Comparison of ENCODE assay signal across 32 mouse cellular contexts in the genomic region with DNA sequence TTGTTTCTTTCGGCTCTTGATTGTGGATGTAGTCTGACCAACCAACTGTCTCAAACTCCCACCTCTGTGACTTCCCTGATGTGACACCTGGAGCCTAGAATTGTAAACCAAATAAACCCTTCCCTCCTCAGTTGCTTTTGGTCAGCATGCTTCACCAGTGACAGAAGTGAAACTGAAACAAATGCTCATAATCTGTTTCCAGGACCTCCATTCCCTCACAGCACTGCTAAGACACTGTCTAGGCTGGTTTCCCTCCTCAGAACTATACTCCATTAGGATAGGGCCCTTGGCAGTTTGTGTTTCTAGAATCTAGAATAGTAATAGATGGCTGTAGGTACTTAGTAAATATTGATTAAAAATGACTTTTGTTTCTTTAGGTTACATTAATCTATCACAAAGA.
"Had no signal": no experiment of that assay in that cellular context is flagged by ENCODE, and none has a peak within 500 bp of the region (broad histone marks: within the 10 kb centered on the region; RNA-seq: fewer than 3 reads in every experiment).

No protein-coding gene starts in this region.

- H3K4me2 ChIP-seq: limb, embryonic 12.5 days; limb, embryonic 13.5 days; limb, embryonic 15.5 days; liver, embryonic 11.5 days; liver, embryonic 12.5 days; liver, embryonic 13.5 days; liver, embryonic 15.5 days; lung, embryonic 14.5 days; lung, embryonic 15.5 days; midbrain, embryonic 11.5 days; midbrain, embryonic 12.5 days; midbrain, embryonic 13.5 days; midbrain, embryonic 15.5 days; neural tube, embryonic 12.5 days had no signal

- H3K4me3 ChIP-seq: limb, embryonic 10.5 days; limb, embryonic 12.5 days; limb, embryonic 13.5 days; limb, embryonic 15.5 days; liver, embryonic 12.5 days; liver, embryonic 13.5 days; liver, embryonic 15.5 days; lung, embryonic 15.5 days; megakaryocyte, embryonic 14.5 days; midbrain, embryonic 10.5 days; midbrain, embryonic 12.5 days; midbrain, embryonic 13.5 days; midbrain, embryonic 15.5 days; myocyte; neural tube, embryonic 12.5 days had no signal

- H3K9ac ChIP-seq: limb, embryonic 12.5 days; limb, embryonic 13.5 days; limb, embryonic 15.5 days; liver, embryonic 12.5 days; liver, embryonic 13.5 days; liver, embryonic 14.5 days; liver, embryonic 15.5 days; liver, postnatal 0 days; lung, embryonic 14.5 days; lung, embryonic 15.5 days; midbrain, embryonic 12.5 days; midbrain, embryonic 13.5 days; midbrain, embryonic 15.5 days; neural tube, embryonic 12.5 days had no signal

- H3K27ac ChIP-seq: limb, embryonic 10.5 days; limb, embryonic 12.5 days; limb, embryonic 13.5 days; limb, embryonic 15.5 days; liver, embryonic 12.5 days; liver, embryonic 13.5 days; liver, embryonic 14.5 days; liver, embryonic 15.5 days; lung, embryonic 15.5 days; macrophage; midbrain, embryonic 10.5 days; midbrain, embryonic 12.5 days; midbrain, embryonic 13.5 days; midbrain, embryonic 15.5 days; neural tube, embryonic 12.5 days had no signal

- H3K36me3 ChIP-seq: limb, embryonic 12.5 days; limb, embryonic 13.5 days; limb, embryonic 15.5 days; liver, embryonic 12.5 days; liver, embryonic 13.5 days; liver, embryonic 15.5 days; lung, embryonic 15.5 days; midbrain, embryonic 10.5 days; midbrain, embryonic 12.5 days; midbrain, embryonic 13.5 days; midbrain, embryonic 15.5 days; neural tube, embryonic 12.5 days had no signal

- H3K9me3 ChIP-seq: limb, embryonic 10.5 days; limb, embryonic 12.5 days; limb, embryonic 15.5 days; liver, embryonic 12.5 days; liver, embryonic 13.5 days; liver, embryonic 15.5 days; lung, embryonic 15.5 days; megakaryocyte, embryonic 14.5 days; midbrain, embryonic 10.5 days; midbrain, embryonic 12.5 days; midbrain, embryonic 13.5 days; midbrain, embryonic 15.5 days; neural tube, embryonic 12.5 days had no signal

- DNase-seq: left cerebral cortex, postnatal 4 days; liver; liver, embryonic 13.5 days; liver, postnatal 0 days; lung, adult 18-20 months; lung, adult 2 months; lung, embryonic 14.5 days; lung, postnatal 10 days; lung, postnatal 14 days; lung, postnatal 36 days; lung, postnatal 4 days; midbrain, embryonic 14.5 days had no signal

- H3K27me3 ChIP-seq: limb, embryonic 12.5 days; limb, embryonic 13.5 days; limb, embryonic 15.5 days; liver, embryonic 12.5 days; liver, embryonic 13.5 days; liver, embryonic 15.5 days; lung, embryonic 15.5 days; megakaryocyte, embryonic 14.5 days; midbrain, embryonic 12.5 days; midbrain, embryonic 13.5 days; midbrain, embryonic 15.5 days; neural tube, embryonic 12.5 days had no signal

- ATAC-seq: liver, embryonic 12.5 days; liver, postnatal 0 days; lung, postnatal 0 days; midbrain, embryonic 13.5 days; midbrain, embryonic 15.5 days; midbrain, embryonic 16.5 days had no signal

- H3K4me1 ChIP-seq: limb, embryonic 10.5 days; limb, embryonic 12.5 days; limb, embryonic 13.5 days; limb, embryonic 15.5 days; liver, embryonic 12.5 days; liver, embryonic 13.5 days; liver, embryonic 15.5 days; megakaryocyte, embryonic 14.5 days; midbrain, embryonic 10.5 days; midbrain, embryonic 12.5 days; midbrain, embryonic 13.5 days; midbrain, embryonic 15.5 days; neural tube, embryonic 12.5 days had no signal
